Mouse (Mus musculus) heart, embryonic 11.5 days (tissue): ENCODE data around the gene Ephb3. TPM values are rescaled to one million over a fixed set of nuclear protein-coding genes. Genes with fewer than 3 reads are reported as not detected.

ENCODE experiments used
- ATAC-seq: fragments of 200-750 bp; cut with Nextera tagmentation; replicated peaks from 2 replicates; pipeline ENCODE4 v1.8.0; 2017; ENCODE audit warnings: moderate library complexity; ENCODE audit not compliant: insufficient number of reproducible peaks, low FRiP score, low TSS enrichment
- H3K27ac ChIP-seq: fragments of 300-500 bp; sonication (generic); 2 replicates; pipeline ENCODE4 v1.5.1; 2014; ENCODE audit warnings: mild to moderate bottlenecking, low read depth, low read length
- H3K27me3 ChIP-seq: fragments of 300-500 bp; sonication (generic); 2 replicates; pipeline ENCODE4 v1.6.1; 2014; ENCODE audit warnings: mild to moderate bottlenecking, low read length, mixed read lengths; ENCODE audit not compliant: control insufficient read depth, insufficient read depth
- H3K36me3 ChIP-seq: fragments of 300-500 bp; sonication (generic); 2 replicates; pipeline ENCODE4 v1.6.1; 2014; ENCODE audit warnings: mild to moderate bottlenecking, low read length, moderate library complexity, mixed read lengths; ENCODE audit not compliant: control insufficient read depth, insufficient read depth
- H3K4me1 ChIP-seq: fragments of 300-500 bp; sonication (generic); 2 replicates; pipeline ENCODE4 v1.6.1; 2014; ENCODE audit warnings: low read length; ENCODE audit not compliant: control insufficient read depth, insufficient read depth
- H3K4me2 ChIP-seq: fragments of 300-500 bp; sonication (generic); 2 replicates; pipeline ENCODE4 v1.6.1; 2014; ENCODE audit warnings: mild to moderate bottlenecking, moderate library complexity
- H3K4me3 ChIP-seq: fragments of 300-500 bp; sonication (generic); 2 replicates; pipeline ENCODE4 v1.5.1; 2014; ENCODE audit warnings: low read depth, low read length
- H3K9ac ChIP-seq: fragments of 300-500 bp; sonication (generic); 2 replicates; pipeline ENCODE4 v1.6.1; 2014; ENCODE audit warnings: mild to moderate bottlenecking, low read depth, low read length, moderate library complexity
- H3K9me3 ChIP-seq: fragments of 300-500 bp; sonication (generic); replicated peaks from 2 replicates; pipeline ENCODE4 v1.6.1; 2016; ENCODE audit warnings: low read length; ENCODE audit not compliant: control insufficient read depth
- WGBS: fragments of 180-500 bp; shearing (Covaris S2); extraction: QIAGEN DNeasy Blood & Tissue Kit; methylation state at CpG from one replicate; pipeline ENCODE4 v1.1.7; 2014; ENCODE audit not compliant: insufficient replicate concordance; 5-methylcytosine and 5-hydroxymethylcytosine counted together
- polyA plus RNA-seq: library from polyadenylated mRNA; unstranded; fragments of >200 nt; fragmentation: Nextera tagmentation; extraction: Ambion mirVana; gene quantifications from 2 replicates; pipeline ENCODE4 v1.2.1, GENCODE M21; 2014

The Ephb3 gene
- polyA plus RNA-seq, 1 experiment from 2014 or later = 12.9 TPM

DNA sequence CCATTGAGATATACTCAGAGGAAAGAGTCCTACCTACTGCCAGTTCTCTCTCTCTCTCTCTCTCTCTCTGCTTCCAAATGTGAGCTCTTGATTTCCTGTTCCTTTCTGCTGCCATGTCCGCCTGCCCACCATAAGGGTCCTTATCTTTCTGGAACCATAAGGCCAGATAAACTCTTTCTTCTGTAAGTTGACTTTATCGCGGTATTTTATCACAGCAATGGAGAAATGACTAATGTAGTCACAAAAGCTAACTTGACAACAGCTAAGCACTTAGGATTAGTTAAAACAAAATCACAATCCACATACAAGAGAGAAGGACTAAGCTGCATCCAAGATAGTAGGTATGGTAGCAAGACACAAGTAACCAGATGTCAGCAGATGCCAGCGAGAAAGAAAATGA, 7.0 kb upstream of the Ephb3 start:
- no peak overlapping the region for H3K4me2 ChIP-seq
- H3K27me3 ChIP-seq = peaks cover 2% of the 10 kb centered on the region; the same call in 1 of the 2 replicates
- no peak for ATAC-seq
- whole genome bisulfite sequencing = 55% methylated on average over 4 of the region's 4 CpGs
- no peak overlapping the region for H3K4me3 ChIP-seq
- no peaks in the 10 kb centered on the region for H3K9me3 ChIP-seq
- no peaks in the 10 kb centered on the region for H3K4me1 ChIP-seq
- no peak overlapping the region for H3K27ac ChIP-seq
- no peaks in the 10 kb centered on the region for H3K36me3 ChIP-seq
- H3K9ac ChIP-seq = no peak overlapping the region

DNA sequence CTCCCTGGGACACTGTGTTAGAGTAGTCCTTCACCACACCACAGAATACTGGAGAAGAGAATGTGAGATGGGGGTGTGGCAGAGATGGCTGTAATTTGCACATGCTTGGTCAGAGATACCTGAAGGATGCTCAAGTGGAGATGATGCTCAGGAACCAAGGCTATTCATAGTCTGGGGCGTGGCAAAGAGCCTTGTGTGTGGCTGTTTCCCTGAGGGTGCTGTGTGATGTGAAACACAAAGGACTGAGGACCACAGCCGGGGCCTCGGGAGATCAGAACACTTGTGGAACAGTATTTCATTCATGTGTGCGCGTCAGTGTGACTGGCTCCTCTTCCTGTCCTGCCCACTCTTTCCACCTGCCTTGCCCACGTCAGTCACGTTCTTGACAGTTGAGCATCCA, 6.5 kb upstream of the Ephb3 start:
- Histone ChIP-seq H3K9me3 (no peaks in the 10 kb centered on the region), H3K9ac (no peak overlapping the region), H3K27ac (no peak overlapping the region), H3K27me3 (peaks cover 2% of the 10 kb centered on the region; the same call in 1 of the 2 replicates), H3K36me3 (no peaks in the 10 kb centered on the region), H3K4me1 (no peaks in the 10 kb centered on the region), H3K4me3 (no peak overlapping the region), H3K4me2 (no peak overlapping the region)
- WGBS = 72% methylated on average over 7 of the region's 7 CpGs
- no peak for ATAC-seq

DNA sequence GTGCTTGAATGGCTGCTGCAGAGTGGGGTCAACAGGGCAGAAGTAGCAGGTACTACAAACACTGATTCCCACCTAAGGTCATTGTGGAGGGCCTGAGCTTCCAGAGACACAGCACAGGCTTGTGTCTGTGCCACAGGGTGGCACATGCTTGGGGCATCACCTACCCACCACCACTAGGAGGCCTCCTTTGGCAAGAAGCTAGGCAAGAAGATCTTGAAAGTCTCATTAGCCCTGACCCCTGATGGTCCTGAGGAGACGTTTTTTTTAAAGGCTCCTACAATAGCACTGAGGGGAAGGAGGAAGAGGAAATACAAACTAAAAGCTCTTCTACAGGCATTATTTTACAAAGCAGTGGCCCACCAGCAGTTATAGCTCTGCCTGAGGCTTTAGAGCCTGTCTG, 6.0 kb upstream of the Ephb3 start:
- Histone ChIP-seq H3K27me3 (peaks cover 2% of the 10 kb centered on the region; the same call in 1 of the 2 replicates), H3K9me3 (no peaks in the 10 kb centered on the region), H3K9ac (no peak overlapping the region), H3K4me2 (no peak overlapping the region), H3K4me1 (no peaks in the 10 kb centered on the region), H3K36me3 (no peaks in the 10 kb centered on the region), H3K4me3 (no peak overlapping the region), H3K27ac (no peak overlapping the region)
- no peak for ATAC-seq
- WGBS = 5% methylated on average over 1 of the region's 1 CpGs

DNA sequence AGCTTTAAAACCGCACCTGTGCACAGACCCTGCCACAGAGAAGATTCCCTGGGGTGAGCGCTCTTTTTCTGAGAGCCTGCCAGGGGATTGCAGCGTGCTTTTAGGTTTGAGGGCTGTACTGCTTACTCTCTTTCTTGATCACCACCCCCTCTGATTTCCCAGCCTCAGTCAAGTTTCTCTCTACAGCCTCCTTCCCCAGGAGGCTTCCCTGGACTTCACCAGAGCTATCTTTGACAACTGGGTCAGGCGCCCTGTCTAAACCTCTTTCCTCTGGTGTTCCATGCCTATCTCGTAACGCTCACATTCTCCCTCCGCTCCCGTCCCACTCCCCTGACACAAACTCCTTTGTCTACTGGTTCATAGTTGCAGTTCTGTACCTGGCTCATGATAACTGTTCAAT, 5.1 kb upstream of the Ephb3 start:
- H3K9me3 ChIP-seq = no peaks in the 10 kb centered on the region
- no peak overlapping the region for H3K27ac ChIP-seq
- H3K4me2 ChIP-seq = no peak overlapping the region
- H3K4me1 ChIP-seq = no peaks in the 10 kb centered on the region
- peaks cover 2% of the 10 kb centered on the region; the same call in 1 of the 2 replicates for H3K27me3 ChIP-seq
- no peaks in the 10 kb centered on the region for H3K36me3 ChIP-seq
- no peak for ATAC-seq
- 39% methylated on average over 8 of the region's 8 CpGs for WGBS
- no peak overlapping the region for H3K4me3 ChIP-seq
- no peak overlapping the region for H3K9ac ChIP-seq

DNA sequence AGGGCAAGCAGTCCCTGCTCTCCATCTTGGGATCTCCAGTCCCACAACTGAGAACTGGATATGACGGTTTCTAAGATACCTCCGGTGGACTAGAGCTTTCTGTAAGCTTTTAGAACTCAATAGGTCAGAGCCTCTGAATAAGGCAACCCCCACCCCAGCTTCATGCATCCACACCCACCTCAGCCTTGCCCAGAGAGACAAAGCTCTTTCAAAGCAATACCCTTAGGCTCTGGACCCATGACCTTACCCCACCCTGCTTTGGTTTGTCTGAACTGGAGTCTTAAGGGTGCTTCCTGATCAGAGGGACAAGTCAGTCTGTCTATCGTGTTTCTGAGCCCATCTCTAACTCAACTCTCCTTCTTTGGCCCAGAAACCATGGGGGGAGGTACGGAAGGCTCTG, 1.8 kb upstream of the Ephb3 start:
- H3K4me2 ChIP-seq = no peak overlapping the region
- H3K4me1 ChIP-seq = peaks cover 17% of the 10 kb centered on the region
- no peaks in the 10 kb centered on the region for H3K27me3 ChIP-seq
- H3K9ac ChIP-seq = no peak overlapping the region
- H3K4me3 ChIP-seq = no peak overlapping the region
- no peak overlapping the region for H3K27ac ChIP-seq
- no peak for ATAC-seq
- H3K36me3 ChIP-seq = no peaks in the 10 kb centered on the region
- H3K9me3 ChIP-seq = no peaks in the 10 kb centered on the region
- WGBS = 73% methylated on average over 4 of the region's 4 CpGs

DNA sequence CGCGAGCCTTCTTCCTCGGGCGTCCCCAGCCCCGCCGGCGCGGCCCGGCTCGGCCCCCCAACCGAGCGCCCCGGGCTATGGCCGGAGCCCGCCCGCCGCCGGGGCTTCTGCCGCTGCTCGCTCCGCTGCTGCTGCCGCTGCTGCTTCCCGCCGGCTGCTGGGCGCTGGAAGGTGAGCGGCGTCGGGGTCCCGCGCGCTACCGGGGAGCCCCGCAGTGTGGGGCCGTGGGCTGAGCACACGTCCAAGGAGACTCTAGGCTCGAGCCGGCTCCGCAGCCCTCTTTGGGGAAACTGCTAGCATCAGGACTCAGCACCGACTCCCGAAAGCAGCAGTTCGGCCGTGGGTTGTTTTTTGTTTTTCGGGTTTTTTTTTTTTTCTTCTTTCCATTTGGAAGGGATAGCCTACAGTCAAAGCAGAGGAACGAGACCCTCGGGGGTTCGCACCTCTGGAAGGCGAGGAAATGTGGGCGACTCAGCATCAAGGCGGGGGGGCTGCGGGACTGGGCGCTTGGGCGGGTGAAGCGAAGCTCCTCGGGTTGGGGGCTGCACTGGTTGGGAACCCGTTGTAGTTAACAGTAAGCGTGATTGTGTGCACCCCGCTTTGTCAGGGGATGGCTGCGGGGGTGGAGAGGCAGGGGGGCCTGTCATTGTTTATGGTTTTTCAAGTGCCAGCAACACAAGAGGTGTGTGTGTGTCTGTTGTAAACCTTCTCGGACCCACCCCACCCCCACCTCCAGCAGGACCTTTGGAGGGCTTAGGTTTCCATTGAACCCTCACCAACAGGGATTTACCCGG, 735 bp downstream of the Ephb3 start:
- Histone ChIP-seq H3K9ac (peak overlapping the region; percentile 94), H3K27me3 (no peaks in the 10 kb centered on the region), H3K4me3 (peak overlapping the region; percentile 93), H3K36me3 (no peaks in the 10 kb centered on the region), H3K4me1 (peaks cover 42% of the 10 kb centered on the region), H3K27ac (peak overlapping the region; percentile 82), H3K9me3 (no peaks in the 10 kb centered on the region), H3K4me2 (peak overlapping the region; percentile 73)
- no peak for ATAC-seq
- under 1% methylated on average over 60 of the region's 60 CpGs for WGBS

DNA sequence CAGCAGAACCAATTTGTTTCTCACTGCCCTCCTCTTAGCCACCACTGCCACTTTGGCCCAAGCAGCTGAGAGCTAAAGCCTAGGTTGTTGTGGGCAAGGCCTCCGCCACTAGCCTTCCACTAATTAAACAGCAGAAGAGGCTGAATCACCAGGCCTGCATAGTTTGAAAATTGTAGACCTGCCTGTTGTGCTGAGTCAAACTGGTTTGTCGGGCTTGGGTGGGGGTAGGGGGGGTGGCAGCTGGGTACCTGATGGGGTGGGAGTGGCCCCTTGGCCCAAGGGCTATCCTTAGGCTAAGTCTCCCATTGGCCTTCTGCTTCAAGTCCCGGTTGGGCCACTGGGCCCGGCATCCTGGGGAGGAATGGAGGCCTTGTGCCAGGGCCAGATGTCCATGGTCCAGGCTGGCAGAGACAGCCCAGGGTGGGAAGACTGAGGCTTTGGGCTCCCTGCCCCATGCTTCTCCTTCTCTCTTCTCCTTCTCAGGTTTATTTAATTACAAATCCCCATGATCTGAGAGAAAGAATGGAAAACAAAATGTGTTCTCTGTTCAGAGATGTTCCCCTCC, 3.5 kb downstream of the Ephb3 start:
- Histone ChIP-seq H3K4me1 (peaks cover 63% of the 10 kb centered on the region), H3K9me3 (no peaks in the 10 kb centered on the region), H3K4me2 (peak overlapping the region; percentile 73), H3K4me3 (peak overlapping the region; percentile 10; the same call in 1 of the 2 replicates), H3K9ac (peak overlapping the region; percentile 6; the same call in 1 of the 2 replicates), H3K27me3 (no peaks in the 10 kb centered on the region), H3K27ac (no peak overlapping the region), H3K36me3 (no peaks in the 10 kb centered on the region)
- ATAC-seq = no peak
- 64% methylated on average over 4 of the region's 4 CpGs for WGBS

DNA sequence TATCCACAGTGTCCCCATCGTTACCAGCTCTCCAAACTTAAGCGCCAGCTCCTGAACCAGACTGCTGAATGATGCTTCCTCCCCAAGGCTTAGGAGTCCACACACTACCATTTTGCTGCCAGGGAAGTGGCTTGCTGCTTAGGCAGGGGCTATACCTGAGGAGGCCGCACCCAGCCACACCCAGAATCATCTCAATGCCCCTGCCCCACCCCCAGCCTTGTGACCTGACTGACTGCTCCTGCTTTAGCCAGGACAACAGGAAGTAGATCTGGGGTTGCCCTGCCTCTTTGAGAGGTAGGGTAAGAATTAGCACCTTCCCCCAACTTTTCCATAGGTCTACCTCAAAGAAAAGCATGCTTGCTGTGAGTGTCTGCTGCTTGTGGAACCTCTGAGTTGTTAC, 4.7 kb downstream of the Ephb3 start:
- Histone ChIP-seq H3K36me3 (peaks cover 7% of the 10 kb centered on the region), H3K4me2 (peak overlapping the region; percentile 65), H3K4me1 (peaks cover 71% of the 10 kb centered on the region), H3K9ac (no peak overlapping the region), H3K27ac (no peak overlapping the region), H3K9me3 (no peaks in the 10 kb centered on the region), H3K27me3 (no peaks in the 10 kb centered on the region), H3K4me3 (0 out of 2 replicates have a peak overlapping the region, but pooled peaks have one; percentile 40)
- WGBS = 86% methylated on average over 3 of the region's 3 CpGs
- no peak for ATAC-seq
